Mouse (Mus musculus): Measurements from ENCODE around the gene Nfia.
A peak's percentile ranks its signal among the peaks of the same experiment; 100 is the strongest.

Gene Nfia

DNA sequence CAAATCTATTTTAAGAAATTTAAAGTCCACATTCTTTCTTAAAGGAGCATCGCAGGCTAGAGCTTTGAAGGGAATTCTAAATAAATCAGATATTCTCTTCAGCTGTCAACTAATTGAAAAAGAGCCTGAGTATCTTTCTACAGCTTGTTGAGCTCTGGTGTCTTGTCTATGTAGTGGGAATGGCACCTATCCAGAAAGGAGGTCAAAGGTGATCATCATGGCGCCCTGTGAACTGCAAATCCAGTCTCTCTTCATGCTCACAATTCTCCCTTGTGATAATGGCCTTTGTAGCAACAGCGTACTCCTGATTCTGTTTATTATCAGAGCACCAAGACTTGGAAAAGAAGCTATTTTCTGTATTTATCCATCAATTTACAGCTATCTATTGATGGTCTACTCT lies 6.4 kb upstream of the Nfia start:
- no peak for DNase-seq (ENCODE audit: low read depth, low spot score)

DNA sequence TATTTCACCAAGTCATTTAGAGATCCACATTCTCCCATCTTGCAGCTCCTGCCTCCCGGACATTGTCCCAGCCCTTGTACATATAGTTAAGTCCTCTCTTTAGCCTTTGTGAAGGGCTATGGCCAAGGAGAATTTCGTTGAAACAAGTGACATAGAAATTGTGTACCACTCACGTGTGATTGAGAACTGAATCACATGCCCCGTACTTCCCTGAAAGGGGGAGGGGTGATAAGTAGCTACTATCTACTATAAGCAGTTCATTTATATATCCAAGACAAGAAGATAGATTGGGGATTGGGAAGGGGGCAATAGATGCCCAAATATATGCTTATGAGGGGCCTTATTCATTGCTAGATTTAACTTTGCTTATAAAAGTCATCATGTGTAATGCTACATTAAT lies 5.5 kb upstream of the Nfia start:
- no peak for DNase-seq (ENCODE audit: low read depth, low spot score)

DNA sequence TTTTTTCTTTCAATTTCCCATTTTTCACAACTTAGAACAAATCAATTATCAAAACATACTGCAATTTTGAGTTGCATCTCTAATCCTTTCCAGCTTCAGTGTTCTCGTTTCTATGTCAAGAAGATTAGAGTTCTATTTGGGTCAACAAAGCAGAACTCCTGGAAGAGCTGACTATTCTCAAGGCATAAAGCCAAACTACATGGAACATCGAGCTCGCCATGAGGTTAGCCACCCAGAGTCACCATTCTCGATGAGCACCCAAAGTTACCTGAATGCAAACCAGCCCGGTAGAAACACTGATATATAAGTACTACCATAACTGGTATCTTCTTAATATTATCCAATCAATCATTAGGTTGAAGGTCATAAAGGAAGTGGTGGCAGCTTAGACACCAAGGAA lies 5.0 kb upstream of the Nfia start:
- no peak for DNase-seq (ENCODE audit: low read depth, low spot score)

DNA sequence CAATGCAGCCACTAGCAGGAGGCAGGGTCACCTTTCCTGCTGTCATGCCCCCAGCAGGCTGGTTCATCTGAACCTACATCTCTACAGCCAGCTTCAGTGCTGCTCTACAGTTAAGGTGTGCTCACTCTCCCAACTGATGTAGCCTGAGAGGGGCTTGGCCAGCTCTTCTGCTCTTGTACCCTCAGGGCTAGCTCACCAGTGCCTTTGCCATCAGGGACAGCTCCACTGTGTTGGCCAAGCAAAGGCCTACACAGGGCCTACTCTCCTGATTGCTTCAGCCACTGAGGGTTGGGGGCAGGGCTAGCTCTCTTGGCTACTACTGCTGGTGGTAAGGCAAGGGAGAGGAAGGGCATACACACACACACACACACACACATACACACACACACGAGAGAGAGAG lies 2.7 kb upstream of the Nfia start:
- DNase-seq (ENCODE audit: low read depth, low spot score) = no peak

DNA sequence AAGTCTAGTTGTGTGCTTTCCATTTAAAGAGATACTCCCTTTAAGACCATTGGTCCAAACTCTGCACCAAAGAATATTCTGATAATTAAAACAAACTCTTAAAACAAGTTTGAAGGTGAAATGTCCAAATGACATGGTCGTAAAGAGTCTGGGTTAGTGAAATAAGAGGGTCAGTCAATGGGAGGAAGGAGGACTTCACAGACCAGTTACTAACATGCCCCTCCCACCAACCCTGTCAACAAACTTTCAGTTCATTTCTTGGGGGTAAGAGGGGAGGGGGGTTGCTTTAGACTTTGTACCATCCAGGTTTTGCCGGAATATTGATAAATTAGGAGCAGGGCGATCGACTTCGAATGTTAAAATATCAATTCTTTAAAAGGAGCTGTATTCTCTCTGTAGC lies 1.1 kb upstream of the Nfia start:
- DNase-seq (ENCODE audit: low read depth, low spot score) = no peak

DNA sequence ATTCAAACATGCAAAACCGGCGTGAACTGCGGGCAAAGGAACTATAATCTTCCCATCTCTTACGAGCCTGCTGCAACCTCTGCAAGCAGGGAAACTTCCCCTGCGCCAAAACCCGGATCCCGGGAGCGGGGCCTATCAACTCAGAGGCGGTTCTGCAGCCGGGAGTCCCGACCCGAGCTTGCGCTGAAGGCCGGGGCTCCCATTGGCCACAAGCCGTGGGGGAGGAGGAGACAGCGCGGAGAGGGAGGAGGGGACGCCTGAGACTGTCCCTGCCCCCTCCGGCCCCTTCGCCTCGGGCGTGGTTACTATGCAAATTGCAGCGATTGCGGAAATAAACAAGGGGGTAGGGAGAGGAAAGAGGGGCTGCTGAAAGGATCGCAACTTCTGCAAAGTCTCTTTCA lies 450 bp upstream of the Nfia start:
- peak; percentile 83 for DNase-seq (ENCODE audit: low read depth, low spot score)

DNA sequence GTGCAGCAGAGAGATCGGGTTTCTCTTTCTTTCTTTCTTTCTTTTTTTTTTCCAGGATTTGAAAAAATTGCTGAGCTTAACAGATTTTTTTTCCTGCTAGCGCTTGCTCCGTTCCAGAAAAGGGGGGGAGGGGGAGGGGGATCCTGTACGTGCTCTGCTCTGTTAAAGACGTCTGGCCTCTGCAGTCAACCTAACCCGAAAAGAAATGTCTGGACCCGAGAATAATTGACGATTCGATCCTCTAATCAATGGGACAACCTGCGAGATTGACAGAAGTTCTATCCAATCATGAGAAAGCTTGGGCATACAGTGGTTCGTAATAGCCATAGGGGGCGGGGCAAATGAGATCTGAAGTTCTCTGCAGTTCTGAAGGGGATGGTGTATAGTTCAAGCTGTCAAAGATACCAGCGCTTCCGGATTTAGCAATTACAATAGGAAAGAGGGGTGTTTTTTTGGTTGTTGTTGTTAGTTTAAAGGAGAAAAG lies 618 bp downstream of the Nfia start:
- DNase-seq (ENCODE audit: low read depth, low spot score) = peak; percentile 95

DNA sequence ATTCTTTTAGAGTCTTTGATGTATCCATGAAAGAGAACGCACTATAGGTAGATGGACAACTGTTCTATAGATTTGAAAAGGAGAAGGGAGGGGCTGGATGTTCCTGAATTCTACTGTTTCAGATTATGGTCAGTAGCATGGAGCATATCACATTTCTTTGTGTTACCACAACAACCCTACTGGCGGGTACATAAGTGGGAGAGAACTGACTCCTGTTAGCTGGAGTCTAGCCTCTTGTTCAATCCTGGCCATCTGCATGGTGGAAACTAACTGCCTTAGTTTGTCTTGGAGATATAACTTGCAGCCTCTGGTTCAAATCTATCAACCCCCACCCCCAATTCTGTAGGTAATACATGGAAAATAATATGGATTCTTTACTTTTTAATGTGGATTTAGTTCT lies 1.3 kb downstream of the Nfia start:
- DNase-seq (ENCODE audit: low read depth, low spot score) = no peak

DNA sequence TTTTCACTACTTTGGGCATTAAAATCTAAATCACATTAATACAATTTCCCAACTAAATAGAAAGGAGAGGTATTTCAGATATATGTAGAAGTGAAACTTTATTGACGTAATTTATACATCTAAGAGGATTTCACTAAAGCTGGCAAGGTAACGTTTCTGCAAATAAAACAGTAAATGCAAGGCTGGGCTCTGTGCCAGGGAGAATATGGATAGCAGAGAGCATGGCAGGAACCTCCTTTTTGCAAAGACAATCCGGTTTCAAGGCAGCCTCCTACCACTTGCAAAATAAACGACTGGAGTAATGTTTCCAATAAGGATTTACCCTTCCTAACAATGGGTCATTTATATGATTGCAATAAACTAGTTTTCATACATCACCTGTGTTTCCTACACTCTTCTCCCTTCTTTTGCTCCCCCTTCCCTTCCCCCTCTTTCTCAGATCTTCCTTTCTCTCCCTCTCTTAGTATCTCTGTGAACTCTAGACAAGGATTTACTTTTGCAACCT lies 2.0 kb downstream of the Nfia start:
- no peak for DNase-seq (ENCODE audit: low read depth, low spot score)

DNA sequence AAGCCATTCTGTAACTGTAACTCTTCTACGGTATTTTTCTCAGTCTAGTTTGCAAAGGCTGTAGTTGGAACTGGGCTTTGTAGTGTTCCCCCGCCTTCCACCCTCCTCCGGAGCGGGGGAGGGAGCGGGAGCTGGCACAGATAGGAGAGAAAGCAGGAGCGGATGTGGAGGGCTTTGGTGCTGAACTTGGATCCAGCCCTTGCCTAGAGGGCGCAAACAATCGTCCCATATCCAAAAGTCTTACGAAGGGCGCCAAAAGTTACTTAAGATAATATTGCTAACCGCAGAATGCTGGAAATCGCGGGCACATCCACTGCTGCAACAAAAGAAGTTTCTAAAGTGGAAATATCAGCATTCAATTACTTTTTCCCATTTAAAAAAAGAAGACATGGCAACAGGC lies 2.5 kb downstream of the Nfia start:
- DNase-seq (ENCODE audit: low read depth, low spot score) = no peak

DNA sequence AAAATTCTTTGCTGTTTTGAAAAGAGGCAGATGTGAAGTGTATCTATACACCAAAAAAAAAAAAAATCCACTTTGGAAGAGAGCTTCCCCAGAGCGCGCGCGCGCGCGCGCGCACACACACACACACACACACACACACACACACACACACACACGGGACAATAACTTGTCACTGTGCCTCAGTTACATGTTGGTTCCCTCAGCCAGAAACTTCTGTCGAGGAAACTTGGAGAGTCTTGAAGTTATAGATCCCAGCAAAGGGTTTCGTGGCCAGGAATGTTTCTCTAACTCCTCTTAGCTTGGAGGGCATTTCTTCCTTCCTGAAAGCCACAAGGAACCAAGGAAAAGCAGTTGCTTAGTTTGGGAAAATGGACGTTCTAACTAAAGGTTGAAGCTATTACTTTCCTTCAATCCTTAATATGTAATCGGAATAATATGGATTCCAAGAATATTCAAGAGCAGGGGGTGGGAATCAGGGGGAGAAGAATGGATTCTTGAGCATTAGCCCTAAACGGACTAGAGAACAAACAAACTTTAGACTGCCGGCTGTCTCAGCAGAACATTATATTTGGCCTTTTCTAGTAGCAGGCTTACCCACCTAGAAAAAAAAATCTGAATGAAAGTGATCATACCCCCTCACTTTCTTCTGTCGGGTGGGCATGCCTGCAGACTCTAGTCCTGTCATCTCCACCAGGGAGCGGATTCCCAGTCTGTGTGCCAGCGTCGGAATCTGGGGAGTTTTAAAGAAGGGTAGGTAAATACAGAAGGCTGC lies 3.1 kb downstream of the Nfia start:
- DNase-seq (ENCODE audit: low read depth, low spot score) = no peak

DNA sequence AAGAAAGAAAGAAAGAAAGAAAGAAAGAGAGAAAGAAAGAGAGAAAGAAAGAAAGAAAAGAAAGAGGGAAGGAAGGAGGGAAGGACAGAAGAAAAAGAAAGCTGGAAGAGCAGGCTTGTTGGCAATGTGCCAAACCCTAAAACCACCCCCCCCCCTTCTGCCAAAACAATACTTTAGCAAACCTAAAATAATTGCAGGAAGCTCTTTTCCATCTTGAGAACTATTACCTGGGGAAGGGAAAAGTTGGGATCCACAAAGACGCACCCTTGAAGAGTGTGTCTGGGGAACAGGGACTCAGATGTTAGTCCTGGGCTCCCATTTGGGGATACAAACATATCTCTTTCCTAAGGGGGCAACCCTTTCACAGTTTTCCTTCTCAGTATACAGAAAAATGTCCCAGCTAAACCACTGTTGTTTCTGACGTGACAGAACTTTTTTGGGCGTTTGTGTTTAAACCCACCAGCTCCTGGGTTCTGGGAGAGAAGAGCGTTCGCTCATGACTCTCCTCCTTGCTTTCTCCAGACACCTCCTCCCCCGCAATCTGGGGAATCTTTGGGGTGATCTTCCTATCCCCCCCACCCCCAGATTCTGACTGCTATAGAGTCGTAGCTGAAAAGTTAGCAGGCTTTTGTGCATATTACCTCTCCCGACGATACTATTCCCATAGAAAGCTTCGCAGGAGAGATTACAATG lies 4.0 kb downstream of the Nfia start:
- no peak for DNase-seq (ENCODE audit: low read depth, low spot score)

DNA sequence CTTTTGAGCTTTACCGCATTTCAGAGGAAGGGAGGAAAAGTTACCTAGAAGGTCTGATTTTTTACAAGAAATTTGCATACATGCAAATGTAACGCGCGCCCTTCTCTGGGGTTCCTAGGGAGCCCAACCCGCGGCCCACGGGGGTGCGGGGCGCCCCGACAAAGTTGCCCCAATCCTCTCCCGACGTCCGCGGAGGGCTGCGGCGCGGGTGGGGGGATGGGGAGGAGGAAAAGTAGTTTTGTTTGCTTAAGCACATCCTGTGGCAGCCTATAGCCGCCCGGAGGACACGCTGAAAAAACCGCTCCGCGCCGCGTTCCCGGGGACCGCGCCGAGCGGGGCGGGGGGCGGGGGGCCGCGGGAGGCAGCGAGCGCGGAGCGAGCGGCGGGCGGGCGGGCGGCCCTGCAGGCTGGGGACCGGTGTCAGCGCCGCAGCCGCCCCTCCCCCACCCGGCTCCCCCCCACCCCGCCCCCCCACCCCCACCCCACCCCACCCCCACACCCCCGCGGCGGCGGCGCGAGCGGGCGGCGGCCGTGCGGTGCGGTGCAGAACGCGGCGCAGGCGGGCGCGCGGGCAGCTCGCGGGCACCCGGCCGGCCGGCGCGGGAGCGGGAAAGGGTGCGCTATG lies 4.7 kb downstream of the Nfia start:
- no peak for DNase-seq (ENCODE audit: low read depth, low spot score)

DNA sequence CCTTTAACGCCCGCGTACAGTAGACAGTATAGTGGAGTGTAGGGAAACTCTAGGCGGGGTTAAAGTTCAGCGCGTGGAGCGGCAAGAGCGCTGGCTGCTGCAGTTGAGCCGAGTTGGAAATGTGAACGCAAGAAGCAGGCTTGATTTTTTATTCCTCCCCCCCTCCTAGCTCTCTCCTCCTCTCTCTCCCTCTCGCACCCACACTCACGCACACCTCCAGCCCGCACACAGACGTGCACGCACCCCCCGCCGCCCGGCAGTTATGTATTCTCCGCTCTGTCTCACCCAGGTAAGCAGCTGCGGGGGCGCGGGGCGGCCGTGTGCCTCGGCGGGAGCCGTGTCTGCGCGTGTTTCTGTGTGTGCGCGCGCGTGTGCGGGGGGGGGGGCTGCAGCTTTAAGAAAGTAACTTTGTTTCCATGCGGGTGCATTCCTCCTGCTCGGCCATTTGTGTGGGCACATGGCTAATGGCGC lies 5.2 kb downstream of the Nfia start, which contains the start of gene E130114P18Rik:
E130114P18Rik (minus strand) TSS at position 373 of the 471 bp plus-strand sequence.
- no peak for DNase-seq (ENCODE audit: low read depth, low spot score)

DNA sequence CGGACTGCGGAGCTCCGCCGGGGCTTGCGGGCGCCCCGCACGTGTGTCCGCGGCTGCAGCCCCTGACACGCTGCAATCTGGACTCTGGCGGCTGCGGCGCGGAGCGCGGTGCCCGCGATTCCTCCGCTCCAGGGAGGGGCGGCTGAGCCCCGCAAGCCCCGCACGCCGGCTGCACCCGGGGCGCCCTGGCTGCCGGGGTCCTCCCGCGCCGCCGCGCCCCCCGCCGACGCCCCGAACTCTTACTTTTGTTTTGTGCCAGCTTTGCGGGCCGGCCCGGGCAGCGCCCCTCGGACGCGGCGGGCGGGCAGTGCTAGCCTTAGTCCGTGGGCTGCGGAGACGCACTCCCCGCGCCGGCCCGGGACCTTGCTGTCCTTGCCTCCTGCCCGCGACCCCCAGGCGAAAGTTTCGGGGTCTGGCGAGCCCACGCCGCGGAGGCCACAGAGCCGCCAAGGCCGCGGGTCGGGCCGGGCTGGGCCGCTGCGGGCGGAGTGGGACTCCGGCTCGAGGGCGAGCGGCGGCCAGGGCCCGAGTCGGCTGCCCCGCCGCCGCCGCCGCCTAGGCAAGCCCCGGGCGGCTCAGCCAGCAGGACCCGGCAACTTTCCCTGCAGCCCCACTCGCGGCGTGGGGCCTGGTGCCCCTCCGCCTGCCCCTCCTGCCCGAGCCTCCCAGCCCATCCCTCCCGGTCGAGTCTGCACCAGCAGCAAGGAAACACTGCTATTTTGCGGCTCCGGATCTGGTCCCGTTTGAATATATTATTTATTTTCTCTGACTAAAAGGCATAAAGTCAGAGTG lies 5.9 kb downstream of the Nfia start:
- DNase-seq (ENCODE audit: low read depth, low spot score) = no peak

DNA sequence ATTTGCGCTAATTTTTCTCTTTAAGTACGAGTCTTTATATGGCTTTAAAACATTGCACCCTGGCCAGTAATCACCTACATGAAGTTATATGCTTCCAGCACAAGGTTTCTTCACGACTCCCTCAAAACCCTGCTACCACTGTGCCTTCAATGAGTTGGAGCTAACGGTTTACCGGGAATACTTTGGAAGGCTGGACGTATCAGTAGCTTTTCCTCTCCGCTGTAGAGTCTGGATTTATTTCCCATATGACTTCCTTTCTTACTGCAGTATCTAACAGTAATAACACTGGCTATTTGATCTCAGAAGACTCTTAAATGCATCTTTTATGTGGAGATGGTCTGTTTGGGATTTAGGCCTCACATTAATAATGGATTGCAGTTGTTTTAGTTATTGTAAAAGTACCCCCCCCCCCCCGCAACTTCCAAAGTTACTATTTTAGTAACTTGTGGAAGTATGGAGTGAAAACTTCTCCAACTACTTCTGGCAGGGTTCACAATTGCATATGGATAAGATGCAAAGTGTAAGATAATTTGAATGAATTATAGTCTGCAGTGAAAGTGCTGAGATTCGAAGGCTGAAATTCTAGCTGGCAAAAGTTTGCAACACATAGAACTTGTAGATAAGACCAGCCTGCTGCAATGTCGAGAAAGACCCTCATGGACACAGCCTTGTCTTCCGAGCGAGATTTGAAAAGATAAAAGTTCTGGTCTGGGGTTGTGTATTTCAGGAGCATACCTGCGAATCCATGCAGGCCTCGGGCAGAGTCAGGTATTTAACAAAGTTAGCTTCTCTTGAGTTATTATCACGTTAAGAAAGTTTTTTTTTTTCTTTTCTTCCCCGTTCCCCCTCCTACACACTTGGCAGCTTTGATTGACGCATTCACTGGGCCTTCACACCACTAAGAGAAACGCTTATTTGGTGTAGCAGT lies 6.7 kb downstream of the Nfia start:
- no peak for DNase-seq (ENCODE audit: low read depth, low spot score)

DNA sequence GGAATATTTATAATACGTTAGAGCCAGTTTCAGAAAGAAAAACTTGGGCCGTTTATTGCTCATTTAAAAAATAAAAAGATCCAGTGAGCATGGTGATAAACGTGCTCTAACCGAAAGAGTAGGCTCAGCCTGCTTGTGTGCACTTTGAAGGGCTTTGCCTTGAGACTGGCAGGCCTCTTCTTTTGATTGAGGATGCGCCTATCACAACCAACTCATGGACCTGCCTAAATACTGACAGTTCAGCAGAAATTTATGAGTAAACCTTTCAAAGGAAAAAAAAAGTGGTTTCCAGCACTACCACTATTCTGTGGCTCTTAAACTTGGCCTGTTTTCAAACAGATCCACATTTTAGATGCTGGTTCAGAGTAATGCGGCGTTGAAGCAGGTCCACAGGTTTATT lies 7.5 kb downstream of the Nfia start:
- no peak for DNase-seq (ENCODE audit: low read depth, low spot score)

DNA sequence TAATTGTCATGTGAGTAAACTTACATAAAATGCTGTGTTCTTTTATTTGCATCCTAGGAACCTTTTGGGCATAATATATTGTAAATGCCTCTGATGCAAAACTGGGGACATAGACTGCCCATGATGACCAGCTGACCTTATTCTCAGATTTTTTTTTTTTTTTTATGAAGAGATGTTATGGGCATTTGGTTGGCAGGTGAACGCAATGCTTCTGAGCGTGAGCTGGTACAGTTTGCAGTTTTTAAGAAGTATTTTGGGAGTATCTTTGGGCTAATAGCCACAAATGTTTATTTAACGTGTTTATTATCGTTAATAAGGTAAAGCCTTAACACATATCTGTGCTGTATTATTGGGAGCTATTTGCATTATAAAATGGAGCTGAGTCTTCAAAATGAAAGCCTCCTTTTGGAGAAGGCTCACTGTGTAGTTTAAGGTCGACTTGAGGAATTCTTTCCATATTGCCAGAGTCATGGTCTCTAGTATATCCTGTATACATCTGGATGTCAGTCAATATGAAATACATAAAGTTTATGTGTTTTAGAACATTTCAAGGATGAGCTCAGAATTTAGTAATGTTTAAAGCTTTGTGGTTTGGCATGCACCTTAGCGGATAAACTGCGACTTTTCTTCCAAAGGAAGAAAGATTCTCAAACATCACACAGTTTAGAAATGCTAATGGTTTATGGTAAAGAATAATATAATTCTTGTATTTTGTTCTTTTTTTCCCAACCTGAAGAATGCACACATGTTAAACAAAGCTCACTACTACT lies 8.3 kb downstream of the Nfia start:
- no peak for DNase-seq (ENCODE audit: low read depth, low spot score)

DNA sequence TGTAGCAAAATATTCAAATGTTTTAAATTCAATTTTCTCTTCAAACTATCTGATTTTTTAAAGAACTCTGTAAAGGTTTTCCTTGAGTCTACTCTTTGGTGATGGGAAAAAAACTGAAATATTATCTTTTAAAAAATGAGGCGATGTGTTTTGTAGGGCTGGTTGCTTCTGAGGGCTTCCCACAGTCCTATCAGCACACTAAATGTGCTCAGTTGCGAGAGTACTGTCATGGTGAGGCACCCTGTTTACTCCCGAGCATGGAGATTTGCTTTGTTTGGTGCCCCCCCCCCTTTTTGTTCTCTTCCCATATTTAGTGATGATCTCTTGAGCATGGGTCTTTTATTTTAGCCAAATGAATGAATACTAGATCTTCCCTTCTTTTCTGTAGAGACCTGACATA lies 9.5 kb downstream of the Nfia start:
- DNase-seq (ENCODE audit: low read depth, low spot score) = no peak

DNA sequence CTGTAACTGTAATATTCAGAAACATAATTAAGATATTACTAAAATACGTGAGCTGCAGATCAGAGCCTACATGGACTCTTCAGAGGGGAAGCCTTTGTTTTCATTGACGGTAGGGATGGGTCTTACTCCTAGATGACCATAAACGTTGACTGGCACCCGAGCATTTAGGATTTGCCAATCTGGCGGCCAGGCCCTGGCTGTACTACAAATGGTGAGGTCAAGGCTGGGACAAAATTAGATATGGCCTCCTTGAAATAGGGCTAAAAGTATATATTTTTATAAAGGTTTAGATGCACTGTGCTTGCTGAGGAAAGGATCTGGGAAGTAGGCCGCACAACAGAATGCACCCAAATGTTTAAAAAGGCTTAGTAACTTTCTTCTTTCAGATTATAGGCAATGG lies 10.0 kb downstream of the Nfia start:
- DNase-seq (ENCODE audit: low read depth, low spot score) = no peak

All from retina, postnatal 7 days (tissue).